Mouse (Mus musculus): ENCODE measurements around the gene Edem3.

DNA sequence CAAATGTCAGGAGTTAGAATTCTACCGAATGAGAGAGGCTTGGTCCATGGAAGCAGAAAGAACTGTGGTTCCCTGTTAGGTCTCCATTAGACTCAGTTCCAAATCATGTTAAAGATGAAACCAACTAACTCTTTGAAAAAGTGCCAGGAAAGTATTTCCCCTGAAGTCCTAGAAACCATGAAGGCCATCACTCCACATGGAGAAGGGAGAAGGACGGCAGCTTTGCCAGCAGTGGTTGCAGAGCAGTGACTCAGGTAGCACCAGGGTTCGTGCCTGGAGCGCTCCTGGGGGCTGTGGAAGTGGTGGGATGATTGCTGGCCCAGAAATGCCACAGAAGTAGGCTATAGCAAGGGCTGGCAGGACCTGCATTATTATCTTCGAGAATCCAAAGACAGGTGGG is 31.2 kb downstream of the Edem3 start:
- TF ChIP-seq CTCF (IDR thresholded peaks at IDR 0.05; ENCODE audit: control insufficient read depth, insufficient read depth, insufficient replicate concordance, low read depth, low read length) (no peak), POLR2A (IDR thresholded peaks at IDR 0.05; ENCODE audit: control insufficient read depth, low read depth, low read length) (no peak)

Measured in testis, adult 2 months (tissue).